Mouse (Mus musculus) testis, adult 2 months (tissue): ENCODE results near the gene Rassf5.

Source experiments
- CTCF ChIP-seq: fragments of 200-500 bp; IDR thresholded peaks from 2 replicates; pipeline ENCODE4 v1.5.1; 2012; ENCODE audit warnings: low read depth, mild to moderate bottlenecking, inconsistent platforms, low read length, moderate library complexity; ENCODE audit not compliant: control insufficient read depth, insufficient read depth, insufficient replicate concordance
- POLR2A ChIP-seq: fragments of 200-500 bp; IDR thresholded peaks from 2 replicates; pipeline ENCODE4 v1.6.1; 2012; ENCODE audit warnings: low read depth, mild to moderate bottlenecking, inconsistent platforms, low read length, moderate library complexity; ENCODE audit not compliant: control insufficient read depth

- TF ChIP-seq CTCF (no peak), POLR2A (no peak)
Measured at GRCm38 (mm10) chr1:131263905-131264304, 18.8 kb upstream of the Rassf5 start.
